Mouse (Mus musculus) midbrain, embryonic 15.5 days (tissue): ENCODE measurements around the gene Bdnf. TPM values are rescaled to one million over a fixed set of nuclear protein-coding genes. Genes with fewer than 3 reads are reported as not detected.
A peak's percentile ranks its signal among the peaks of the same experiment; 100 is the strongest.

Source experiments
- ATAC-seq: fragments of 200-750 bp; cut with Nextera tagmentation; replicated peaks from 2 replicates; pipeline ENCODE4 v1.8.0; 2017; ENCODE audit warnings: moderate TSS enrichment
- H3K27ac ChIP-seq: fragments of 300-500 bp; sonication (generic); 2 replicates; pipeline ENCODE4 v1.5.1; 2015; ENCODE audit warnings: mild to moderate bottlenecking, inconsistent platforms
- H3K27me3 ChIP-seq: fragments of 300-500 bp; sonication (generic); replicated peaks from 2 replicates; pipeline ENCODE4 v1.6.1; 2015; ENCODE audit warnings: inconsistent platforms
- H3K36me3 ChIP-seq: fragments of 300-500 bp; sonication (generic); replicated peaks from 2 replicates; pipeline ENCODE4 v1.6.1; 2015; ENCODE audit warnings: inconsistent platforms
- H3K4me1 ChIP-seq: fragments of 300-500 bp; sonication (generic); 2 replicates; pipeline ENCODE4 v1.6.1; 2015; ENCODE audit warnings: inconsistent platforms
- H3K4me2 ChIP-seq: fragments of 300-500 bp; sonication (generic); 2 replicates; pipeline ENCODE4 v1.6.1; 2015; ENCODE audit warnings: inconsistent platforms, mild to moderate bottlenecking, moderate library complexity
- H3K4me3 ChIP-seq: fragments of 300-500 bp; sonication (generic); 2 replicates; pipeline ENCODE4 v1.5.1; 2015; ENCODE audit warnings: mild to moderate bottlenecking, inconsistent platforms
- H3K9ac ChIP-seq: fragments of 300-500 bp; sonication (generic); 2 replicates; pipeline ENCODE4 v1.6.1; 2015; ENCODE audit warnings: mild to moderate bottlenecking, inconsistent platforms
- H3K9me3 ChIP-seq: fragments of 300-500 bp; sonication (generic); 2 replicates; pipeline ENCODE4 v1.6.1; 2016; ENCODE audit warnings: inconsistent platforms
- WGBS: fragments of 180-500 bp; shearing (Covaris S2); methylation state at CpG from one replicate; pipeline ENCODE4 v1.1.7; 2015; ENCODE audit warnings: mixed read lengths; 5-methylcytosine and 5-hydroxymethylcytosine counted together
- polyA plus RNA-seq: library from polyadenylated mRNA; unstranded; fragments of >200 nt; fragmentation: Nextera tagmentation; extraction: Ambion mirVana; gene quantifications from 2 replicates; pipeline ENCODE4 v1.2.1, GENCODE M21; 2015

Bdnf gene
- polyA plus RNA-seq, 1 experiment from 2014 or later = 6.8 TPM

DNA sequence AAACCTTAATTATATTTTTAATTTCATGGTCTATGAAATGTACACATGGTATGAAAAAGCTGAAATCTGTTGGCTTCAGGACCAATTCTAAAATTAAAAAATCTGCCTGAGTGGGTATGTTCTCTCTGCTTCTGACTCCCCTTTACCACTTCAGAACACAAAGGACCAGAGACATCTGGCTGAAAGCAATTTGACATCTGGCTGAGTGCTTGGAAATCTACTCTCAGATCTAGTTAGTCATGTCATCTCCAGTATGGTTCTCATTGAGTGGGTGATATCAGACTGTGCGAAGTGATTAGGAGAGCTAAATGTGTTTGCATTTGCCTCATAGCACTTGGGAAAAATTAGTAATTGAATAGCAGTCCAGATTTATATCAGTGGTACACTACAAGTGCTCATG, 36.5 kb downstream of the Bdnf start:
- Histone ChIP-seq H3K4me1 (no peaks in the 10 kb centered on the region), H3K4me3 (no peak overlapping the region), H3K36me3 (no peaks in the 10 kb centered on the region), H3K27me3 (no peaks in the 10 kb centered on the region), H3K9ac (no peak overlapping the region), H3K27ac (no peak overlapping the region), H3K4me2 (no peak overlapping the region), H3K9me3 (no peaks in the 10 kb centered on the region)
- WGBS = 98% methylated on average over 1 of the region's 1 CpGs
- ATAC-seq = no peak

DNA sequence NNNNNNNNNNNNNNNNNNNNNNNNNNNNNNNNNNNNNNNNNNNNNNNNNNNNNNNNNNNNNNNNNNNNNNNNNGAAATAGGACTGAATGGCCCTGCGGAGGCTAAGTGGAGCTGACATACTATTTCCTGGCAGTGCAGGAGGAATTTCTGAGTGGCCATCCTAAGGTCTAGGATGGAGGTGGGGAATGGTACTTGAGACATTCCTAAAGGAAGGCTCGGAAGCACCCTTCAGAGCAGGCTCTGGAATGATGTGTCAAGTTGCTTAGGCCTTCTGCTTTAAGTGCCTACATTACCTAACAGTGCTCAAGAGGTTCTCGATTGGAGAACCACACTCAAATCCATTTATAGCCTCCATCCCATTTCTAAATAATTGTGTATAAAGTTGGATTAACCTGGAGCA, 50.8 kb downstream of the Bdnf start:
- Histone ChIP-seq H3K27me3 (no peaks in the 10 kb centered on the region), H3K4me3 (no peak overlapping the region), H3K36me3 (no peaks in the 10 kb centered on the region), H3K27ac (no peak overlapping the region), H3K9ac (no peak overlapping the region), H3K4me2 (no peak overlapping the region), H3K4me1 (no peaks in the 10 kb centered on the region), H3K9me3 (no peaks in the 10 kb centered on the region)
- 91% methylated on average over 3 of the region's 3 CpGs for WGBS
- ATAC-seq = no peak

DNA sequence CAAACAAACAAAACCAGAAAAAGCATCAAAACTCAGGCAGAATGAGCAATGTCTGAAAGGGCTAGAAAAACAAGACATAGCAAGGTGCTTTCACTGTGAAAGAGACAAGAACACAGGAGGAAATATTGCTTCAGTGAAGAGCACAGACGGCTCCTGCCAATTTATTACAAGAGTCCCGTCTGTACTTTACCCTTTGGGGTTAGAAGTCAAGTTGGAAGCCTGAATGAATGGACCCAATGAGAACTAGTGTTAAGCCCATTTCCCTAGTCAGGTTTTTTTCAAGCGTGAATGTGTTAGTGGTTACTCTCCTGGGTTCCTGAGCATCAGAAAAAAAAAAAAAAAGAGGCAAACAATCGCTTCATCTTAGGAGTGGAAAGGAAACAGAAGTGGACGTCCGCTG, 51.3 kb downstream of the Bdnf start:
- Histone ChIP-seq H3K9me3 (no peaks in the 10 kb centered on the region), H3K27ac (no peak overlapping the region), H3K9ac (no peak overlapping the region), H3K4me2 (no peak overlapping the region), H3K27me3 (no peaks in the 10 kb centered on the region), H3K4me3 (no peak overlapping the region), H3K4me1 (no peaks in the 10 kb centered on the region), H3K36me3 (no peaks in the 10 kb centered on the region)
- no peak for ATAC-seq
- WGBS = 63% methylated on average over 6 of the region's 6 CpGs

DNA sequence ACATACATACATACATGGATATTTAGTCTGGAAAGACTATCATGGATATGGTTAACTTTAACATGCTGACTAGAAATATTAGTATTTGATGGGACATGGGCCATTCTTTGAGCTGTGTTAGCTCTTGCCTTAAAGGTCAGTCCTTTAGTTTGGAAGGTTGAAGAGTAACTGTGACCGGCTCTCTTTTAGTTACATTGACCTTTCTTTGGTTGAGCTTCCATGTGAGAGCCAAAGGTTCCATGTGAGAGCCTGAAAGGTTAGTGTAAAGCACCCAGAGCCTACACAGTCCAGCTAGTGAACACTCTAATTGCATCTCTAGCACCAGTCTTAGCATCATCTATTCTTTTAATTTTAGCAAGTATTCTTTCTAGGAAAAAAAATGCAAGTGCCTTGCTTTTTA, 54.7 kb downstream of the Bdnf start:
- no peaks in the 10 kb centered on the region for H3K4me1 ChIP-seq
- H3K9ac ChIP-seq = no peak overlapping the region
- H3K27ac ChIP-seq = no peak overlapping the region
- H3K27me3 ChIP-seq = no peaks in the 10 kb centered on the region
- H3K36me3 ChIP-seq = no peaks in the 10 kb centered on the region
- no peaks in the 10 kb centered on the region for H3K9me3 ChIP-seq
- no peak overlapping the region for H3K4me3 ChIP-seq
- 95% methylated on average over 1 of the region's 1 CpGs for WGBS
- no peak for ATAC-seq
- no peak overlapping the region for H3K4me2 ChIP-seq

DNA sequence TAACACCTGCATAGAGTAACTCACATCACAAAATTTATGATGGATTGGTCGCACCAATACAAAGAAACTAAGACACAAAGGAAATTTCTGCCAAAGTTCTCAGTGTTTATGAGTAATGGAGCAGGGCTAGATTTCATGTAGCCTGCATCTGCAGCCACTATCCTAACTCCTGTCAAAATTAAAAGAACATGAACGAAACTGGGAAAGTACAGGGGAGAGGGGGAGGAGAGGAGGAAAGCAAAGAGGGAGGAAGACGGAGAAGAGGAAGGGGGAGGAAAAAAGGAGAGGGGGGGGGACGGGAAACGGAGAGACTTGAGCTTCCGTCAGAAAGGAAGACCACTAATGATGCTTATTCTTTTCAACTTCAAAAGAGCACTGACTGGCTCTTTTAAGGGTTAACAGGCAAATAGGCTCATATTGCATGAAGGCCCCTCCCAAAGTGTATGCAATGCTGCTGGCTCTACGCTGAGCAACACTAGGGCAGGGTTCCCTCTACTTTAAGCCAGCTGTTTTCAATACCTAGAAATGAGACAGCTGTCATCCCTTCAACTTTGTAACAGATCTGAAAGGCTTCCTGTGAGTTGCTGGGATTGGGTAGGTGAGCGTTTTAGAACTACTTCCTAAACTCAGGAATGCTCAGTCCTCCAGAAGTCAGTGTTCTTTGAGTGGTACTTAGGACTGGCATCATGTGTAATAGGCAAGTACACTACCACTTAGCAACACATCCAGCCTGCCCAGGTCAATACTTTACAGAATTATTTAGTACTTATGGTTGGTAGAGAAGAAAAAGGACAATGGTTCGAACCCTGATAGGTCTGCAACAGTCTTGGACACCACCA, 58.9 kb downstream of the Bdnf start:
- ATAC-seq = no peak
- Histone ChIP-seq H3K9ac (no peak overlapping the region), H3K4me1 (no peaks in the 10 kb centered on the region), H3K4me3 (no peak overlapping the region), H3K27ac (no peak overlapping the region), H3K9me3 (no peaks in the 10 kb centered on the region), H3K27me3 (no peaks in the 10 kb centered on the region), H3K4me2 (no peak overlapping the region), H3K36me3 (no peaks in the 10 kb centered on the region)
- 63% methylated on average over 9 of the region's 9 CpGs for WGBS

DNA sequence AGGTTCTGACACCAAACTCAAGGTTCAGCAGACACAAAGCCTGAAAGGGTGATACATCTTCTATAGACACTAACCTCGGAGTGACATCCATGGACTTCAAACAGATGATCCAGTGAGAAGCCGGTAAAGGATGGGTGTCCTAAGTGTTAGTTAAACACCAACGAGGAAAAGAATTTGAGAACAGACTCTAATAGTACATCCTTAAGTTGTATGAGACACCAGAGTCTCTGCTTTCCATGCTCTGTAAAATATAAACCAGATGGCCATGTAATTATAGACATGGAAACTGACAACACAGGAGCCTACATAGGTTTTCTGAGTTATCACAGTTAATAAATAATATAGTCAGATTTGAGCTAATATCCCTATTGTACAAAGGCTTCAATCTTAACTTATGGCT, 59.7 kb downstream of the Bdnf start:
- WGBS = 93% methylated on average over 3 of the region's 3 CpGs
- Histone ChIP-seq H3K4me1 (no peaks in the 10 kb centered on the region), H3K27ac (no peak overlapping the region), H3K4me2 (no peak overlapping the region), H3K27me3 (no peaks in the 10 kb centered on the region), H3K9me3 (no peaks in the 10 kb centered on the region), H3K36me3 (no peaks in the 10 kb centered on the region), H3K9ac (no peak overlapping the region), H3K4me3 (no peak overlapping the region)
- ATAC-seq = no peak

DNA sequence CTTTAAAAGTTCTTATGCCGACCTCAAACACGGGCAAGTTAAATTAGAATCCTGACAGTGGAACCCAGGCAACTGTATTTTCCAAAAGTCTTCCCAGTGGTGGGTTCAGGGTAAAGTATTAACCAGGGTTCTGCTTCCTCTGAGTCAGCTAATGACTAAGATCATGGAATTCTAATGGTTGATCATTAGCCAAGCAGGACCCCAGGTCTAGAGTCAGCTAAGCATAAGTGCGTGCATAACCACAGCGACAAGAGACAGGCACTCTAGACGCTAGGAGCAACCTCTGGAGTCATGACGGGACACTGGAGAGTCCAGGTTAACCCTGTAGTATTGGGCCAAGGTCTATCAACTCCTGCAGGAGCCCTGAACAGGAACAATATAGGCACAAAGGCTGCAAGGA, 60.2 kb downstream of the Bdnf start:
- Histone ChIP-seq H3K27ac (no peak overlapping the region), H3K36me3 (no peaks in the 10 kb centered on the region), H3K4me1 (no peaks in the 10 kb centered on the region), H3K9me3 (no peaks in the 10 kb centered on the region), H3K4me3 (no peak overlapping the region), H3K9ac (no peak overlapping the region), H3K27me3 (no peaks in the 10 kb centered on the region), H3K4me2 (no peak overlapping the region)
- 94% methylated on average over 6 of the region's 6 CpGs for WGBS
- ATAC-seq = no peak

DNA sequence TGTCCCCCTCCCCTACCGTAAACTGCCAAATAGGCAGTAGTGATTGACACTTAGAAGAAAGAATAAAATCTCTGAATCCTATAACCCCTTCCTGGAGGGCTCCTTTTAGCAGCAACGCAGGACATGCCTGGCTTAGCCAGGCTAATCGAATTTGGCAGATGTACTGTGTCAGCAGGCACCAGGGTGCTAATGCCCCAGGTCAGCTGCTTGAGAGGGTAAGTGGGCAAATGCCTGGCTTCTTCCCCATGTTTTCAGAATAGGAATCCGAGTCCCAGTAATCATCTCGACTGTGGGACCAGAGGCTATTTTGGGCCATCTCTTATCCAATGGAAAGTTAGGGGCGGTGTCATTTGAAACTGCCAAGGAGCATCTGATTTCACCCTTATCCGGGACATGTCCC, 60.8 kb downstream of the Bdnf start:
- Histone ChIP-seq H3K4me1 (no peaks in the 10 kb centered on the region), H3K4me2 (no peak overlapping the region), H3K4me3 (no peak overlapping the region), H3K9ac (no peak overlapping the region), H3K27me3 (no peaks in the 10 kb centered on the region), H3K27ac (no peak overlapping the region), H3K9me3 (no peaks in the 10 kb centered on the region), H3K36me3 (no peaks in the 10 kb centered on the region)
- WGBS = 54% methylated on average over 7 of the region's 7 CpGs
- ATAC-seq = peak; percentile 81

DNA sequence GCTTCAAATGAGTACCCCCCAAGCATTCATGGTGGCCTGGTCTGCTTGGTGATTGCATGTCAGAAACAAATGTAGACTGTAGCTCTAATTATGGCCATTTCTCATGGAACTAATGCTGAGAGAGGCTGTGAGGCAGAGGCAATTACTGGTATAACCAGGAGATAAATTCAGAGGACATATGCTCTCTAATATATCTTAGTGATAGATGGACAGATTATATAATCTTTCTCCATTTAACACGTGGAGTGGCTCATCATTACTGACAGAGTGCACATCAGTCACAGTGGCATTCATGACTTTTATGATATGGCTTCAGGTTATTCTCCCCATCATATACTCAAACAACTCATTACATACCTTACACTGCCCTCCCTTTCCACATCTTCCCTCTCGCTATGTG, 61.8 kb downstream of the Bdnf start:
- Histone ChIP-seq H3K27me3 (no peaks in the 10 kb centered on the region), H3K9ac (no peak overlapping the region), H3K4me2 (no peak overlapping the region), H3K27ac (no peak overlapping the region), H3K4me3 (no peak overlapping the region), H3K9me3 (no peaks in the 10 kb centered on the region), H3K4me1 (no peaks in the 10 kb centered on the region), H3K36me3 (no peaks in the 10 kb centered on the region)
- ATAC-seq = no peak
- WGBS = 83% methylated on average over 2 of the region's 2 CpGs

DNA sequence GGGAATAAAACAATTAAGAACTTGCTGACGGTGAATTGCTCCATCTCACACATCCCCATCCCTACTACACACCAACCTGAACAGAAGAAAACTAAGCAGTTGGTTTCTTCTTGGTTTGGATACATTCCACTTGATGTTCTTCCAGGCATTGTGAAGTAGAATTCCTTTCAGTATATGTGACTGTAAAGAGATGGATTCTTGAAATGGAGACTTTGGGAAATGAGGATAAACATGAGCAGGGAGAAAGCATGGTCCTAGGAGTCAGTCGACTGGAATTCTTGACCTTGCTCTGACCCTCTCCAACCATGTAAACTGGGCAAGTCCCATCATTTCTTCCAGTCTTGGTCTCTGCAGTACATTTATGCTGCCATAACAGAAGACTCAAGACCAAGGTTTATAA, 63.8 kb downstream of the Bdnf start:
- Histone ChIP-seq H3K4me2 (no peak overlapping the region), H3K9ac (no peak overlapping the region), H3K4me1 (no peaks in the 10 kb centered on the region), H3K27ac (no peak overlapping the region), H3K9me3 (no peaks in the 10 kb centered on the region), H3K27me3 (no peaks in the 10 kb centered on the region), H3K36me3 (no peaks in the 10 kb centered on the region), H3K4me3 (no peak overlapping the region)
- ATAC-seq = no peak
- 86% methylated on average over 2 of the region's 2 CpGs for WGBS

DNA sequence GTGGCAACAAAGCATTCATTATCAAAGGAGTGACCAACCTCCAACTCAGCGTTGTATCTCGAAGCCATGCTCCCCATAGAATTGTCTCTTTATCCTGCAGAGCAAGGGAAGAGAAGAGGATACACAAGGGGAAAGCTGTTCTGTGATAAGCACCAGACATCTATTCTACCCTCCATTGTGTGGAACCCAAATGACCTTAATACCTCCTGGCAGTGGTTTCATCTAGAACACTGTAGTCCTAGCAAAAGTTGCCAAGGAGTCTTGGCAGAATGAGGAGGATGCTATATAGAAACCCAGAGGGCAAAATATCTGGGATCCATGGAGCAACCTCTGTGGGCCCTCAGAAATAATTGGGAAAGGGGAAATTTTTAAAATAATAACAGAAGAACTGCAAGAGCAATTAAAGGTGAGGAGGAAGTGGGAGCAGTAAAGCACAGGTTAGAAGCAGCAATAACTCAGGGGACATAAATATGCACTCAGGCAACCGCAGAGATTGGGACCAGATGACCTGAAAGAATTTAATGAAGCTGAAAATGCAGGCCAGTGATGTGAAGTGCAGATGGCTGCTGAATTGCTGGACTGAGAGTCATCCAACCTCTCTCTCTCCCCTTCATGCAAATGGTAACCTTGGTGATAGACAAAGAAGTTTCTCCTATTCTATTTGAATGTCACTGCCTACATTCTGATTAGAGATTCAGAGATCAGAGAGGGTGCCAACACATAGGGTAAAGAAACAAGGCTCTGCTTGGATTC, 68.9 kb downstream of the Bdnf start:
- Histone ChIP-seq H3K9me3 (no peaks in the 10 kb centered on the region), H3K27ac (no peak overlapping the region), H3K36me3 (no peaks in the 10 kb centered on the region), H3K9ac (no peak overlapping the region), H3K27me3 (no peaks in the 10 kb centered on the region), H3K4me2 (no peak overlapping the region), H3K4me1 (no peaks in the 10 kb centered on the region), H3K4me3 (no peak overlapping the region)
- 51% methylated on average over 3 of the region's 3 CpGs for WGBS
- ATAC-seq = peak; percentile 74

DNA sequence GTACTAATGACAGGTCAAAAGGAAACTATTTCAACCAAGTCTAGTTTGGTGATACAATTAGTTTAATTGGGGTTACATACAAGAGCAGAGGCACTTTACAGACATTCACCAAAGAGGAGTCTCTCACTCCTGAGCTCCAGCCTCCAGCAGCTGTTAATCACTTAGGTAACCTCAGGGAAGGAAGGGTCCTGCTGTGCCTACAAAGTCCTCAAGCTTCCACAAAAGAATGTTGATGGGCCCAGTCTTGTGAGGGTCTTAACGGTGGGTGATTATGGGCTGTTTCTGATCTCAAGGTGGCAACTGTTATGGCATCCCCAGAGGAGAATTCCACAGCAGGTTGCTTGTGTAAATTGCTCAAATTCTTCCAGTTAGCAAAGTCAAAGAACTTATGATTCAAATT, 71.7 kb downstream of the Bdnf start:
- no peaks in the 10 kb centered on the region for H3K27me3 ChIP-seq
- H3K4me1 ChIP-seq = no peaks in the 10 kb centered on the region
- no peak overlapping the region for H3K4me2 ChIP-seq
- H3K9ac ChIP-seq = no peak overlapping the region
- H3K36me3 ChIP-seq = no peaks in the 10 kb centered on the region
- H3K27ac ChIP-seq = no peak overlapping the region
- no peak overlapping the region for H3K4me3 ChIP-seq
- no peaks in the 10 kb centered on the region for H3K9me3 ChIP-seq
- 22% methylated on average over 1 of the region's 1 CpGs for WGBS
- no peak for ATAC-seq

DNA sequence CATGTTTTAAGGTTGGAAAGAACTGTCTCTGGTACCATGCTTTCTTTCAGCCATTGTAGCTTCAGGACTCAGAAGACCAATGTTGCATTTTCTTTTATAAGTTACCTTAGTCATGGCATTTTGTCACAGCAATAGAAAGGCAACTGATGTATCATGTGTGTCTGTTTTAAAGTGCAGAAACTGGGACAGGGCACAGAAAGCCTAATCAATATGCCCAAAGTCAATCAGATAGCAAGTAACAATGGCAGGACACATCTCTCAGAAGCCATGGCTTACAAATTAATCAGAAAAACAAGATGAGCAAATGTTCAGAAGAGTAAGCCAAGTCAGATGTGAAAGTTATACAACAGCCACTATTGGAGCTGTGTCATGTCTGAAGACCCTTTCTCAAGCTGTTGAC, 73.9 kb downstream of the Bdnf start:
- Histone ChIP-seq H3K4me1 (no peaks in the 10 kb centered on the region), H3K36me3 (no peaks in the 10 kb centered on the region), H3K9ac (no peak overlapping the region), H3K4me3 (no peak overlapping the region), H3K27ac (no peak overlapping the region), H3K4me2 (no peak overlapping the region), H3K27me3 (no peaks in the 10 kb centered on the region), H3K9me3 (no peaks in the 10 kb centered on the region)
- no peak for ATAC-seq
